Mouse (Mus musculus): Measurements from ENCODE around the gene Tns3.

The Tns3 gene

DNA sequence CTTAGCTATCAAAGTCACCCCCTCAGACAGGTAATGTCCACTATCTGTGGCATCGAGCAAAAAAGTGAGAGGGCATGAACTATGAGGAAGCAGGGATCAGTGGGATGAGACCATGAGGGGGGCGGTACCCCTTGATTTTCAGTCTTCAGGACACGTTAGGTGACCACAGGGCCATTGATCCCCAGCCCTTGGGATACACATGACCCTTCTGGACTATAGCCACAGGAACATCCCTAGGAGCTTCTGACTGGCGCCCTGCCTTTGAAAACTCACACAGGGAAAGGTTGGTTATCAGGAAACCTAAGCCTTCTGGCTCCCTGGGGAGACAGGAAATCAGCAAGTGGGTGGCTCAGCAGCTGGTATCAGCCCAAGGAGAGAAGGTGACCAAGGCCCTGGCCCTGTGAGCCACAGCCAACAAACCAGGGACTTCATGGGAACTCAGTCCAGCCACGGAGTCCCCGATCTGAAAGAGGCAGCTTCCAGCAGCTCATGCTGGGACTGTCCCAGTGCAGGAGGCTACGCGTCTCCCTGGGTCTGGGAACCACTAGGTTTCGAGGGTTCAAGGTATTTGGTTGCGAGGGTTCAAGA lies 12.8 kb downstream of the Tns3 start:
- DNase-seq (ENCODE audit: low read depth, low spot score) = no peak

DNA sequence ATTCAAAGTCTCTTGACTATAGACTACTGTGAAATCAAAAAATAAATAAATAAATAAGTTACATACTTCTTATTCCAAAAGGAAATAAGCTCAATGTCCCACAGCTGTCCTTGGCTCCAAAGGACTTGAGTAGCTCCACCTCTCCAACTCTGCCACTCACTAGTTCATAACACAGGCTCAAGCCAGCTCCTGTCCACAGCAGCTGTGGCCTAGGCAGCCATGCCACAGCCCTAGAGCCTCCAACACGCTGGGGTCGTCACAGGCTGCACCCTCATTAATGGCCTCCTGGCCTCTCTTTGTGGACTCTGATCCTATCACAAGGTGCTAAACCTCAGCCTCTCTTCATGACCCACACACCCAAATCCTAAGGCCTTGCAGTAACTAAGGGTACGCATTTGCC lies 18.7 kb downstream of the Tns3 start:
- DNase-seq (ENCODE audit: low read depth, low spot score) = no peak

DNA sequence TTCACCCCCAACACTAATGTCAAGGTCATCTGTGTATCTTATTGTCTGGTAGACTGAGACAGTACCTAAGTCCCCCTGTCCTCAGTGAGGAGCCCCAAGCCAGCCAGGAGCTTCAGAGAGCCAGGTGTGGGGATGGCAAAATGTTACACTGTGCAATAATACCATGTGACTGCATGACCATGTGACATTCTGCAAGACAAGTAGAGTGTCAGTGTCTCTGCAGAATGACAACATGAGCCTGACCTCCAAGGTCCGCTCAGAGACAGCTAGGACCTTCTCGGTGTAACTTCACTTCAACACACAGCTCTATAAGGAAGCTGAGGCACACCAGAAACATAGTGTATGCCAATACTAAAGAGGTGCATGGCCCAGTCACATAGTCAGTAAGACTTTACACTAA lies 20.1 kb downstream of the Tns3 start:
- DNase-seq (ENCODE audit: low read depth, low spot score) = no peak

DNA sequence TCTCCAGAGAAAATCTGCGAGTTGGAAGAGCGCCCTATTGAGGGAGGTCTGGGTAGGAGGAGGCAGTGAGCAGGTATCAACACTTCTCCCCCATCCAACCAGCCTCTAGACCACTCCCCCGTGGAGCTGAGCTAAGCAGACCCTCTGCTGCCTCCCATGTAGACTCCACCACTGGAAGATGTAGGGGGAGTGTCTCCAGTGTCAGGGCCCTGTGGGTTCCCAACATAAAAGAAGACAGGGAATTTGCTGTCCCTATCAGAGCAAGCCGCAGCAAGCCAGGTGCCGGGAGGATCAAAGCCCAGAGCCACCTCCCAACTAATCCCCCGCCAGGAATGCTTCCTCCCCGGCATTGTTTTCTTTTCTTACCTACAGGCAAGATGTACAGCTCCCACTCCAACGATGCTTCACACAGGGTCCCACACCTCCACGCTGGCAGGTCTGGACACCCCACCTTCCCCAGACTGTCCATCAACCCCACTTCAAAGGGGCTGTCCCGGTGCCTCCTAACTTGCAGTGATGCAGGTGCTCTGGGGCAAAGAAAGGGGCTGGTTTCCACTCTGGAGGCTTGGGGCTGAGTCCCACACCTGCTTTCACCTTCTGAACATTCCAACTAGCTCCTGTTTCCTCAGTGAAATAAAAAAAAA lies 22.6 kb downstream of the Tns3 start:
- no peak for DNase-seq (ENCODE audit: low read depth, low spot score)

DNA sequence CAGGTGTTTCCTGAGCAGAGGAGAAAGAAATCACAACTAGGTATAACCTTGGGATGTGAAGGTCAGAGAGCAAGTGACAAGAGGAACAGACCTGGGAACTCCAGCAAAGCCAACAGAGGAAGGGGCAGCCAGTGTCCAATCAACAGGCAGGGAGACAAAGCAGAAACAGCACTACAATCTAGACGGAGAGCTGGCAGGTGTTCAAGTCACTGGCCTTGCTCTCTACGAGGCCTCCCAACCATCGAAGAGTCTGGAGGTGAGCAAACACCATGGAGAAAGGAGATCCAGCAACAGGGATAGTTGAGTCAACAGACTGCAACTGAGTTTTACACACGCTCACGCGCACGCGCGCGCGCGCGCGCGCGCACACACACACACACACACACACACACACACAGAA lies 24.6 kb downstream of the Tns3 start:
- DNase-seq (ENCODE audit: low read depth, low spot score) = no peak

DNA sequence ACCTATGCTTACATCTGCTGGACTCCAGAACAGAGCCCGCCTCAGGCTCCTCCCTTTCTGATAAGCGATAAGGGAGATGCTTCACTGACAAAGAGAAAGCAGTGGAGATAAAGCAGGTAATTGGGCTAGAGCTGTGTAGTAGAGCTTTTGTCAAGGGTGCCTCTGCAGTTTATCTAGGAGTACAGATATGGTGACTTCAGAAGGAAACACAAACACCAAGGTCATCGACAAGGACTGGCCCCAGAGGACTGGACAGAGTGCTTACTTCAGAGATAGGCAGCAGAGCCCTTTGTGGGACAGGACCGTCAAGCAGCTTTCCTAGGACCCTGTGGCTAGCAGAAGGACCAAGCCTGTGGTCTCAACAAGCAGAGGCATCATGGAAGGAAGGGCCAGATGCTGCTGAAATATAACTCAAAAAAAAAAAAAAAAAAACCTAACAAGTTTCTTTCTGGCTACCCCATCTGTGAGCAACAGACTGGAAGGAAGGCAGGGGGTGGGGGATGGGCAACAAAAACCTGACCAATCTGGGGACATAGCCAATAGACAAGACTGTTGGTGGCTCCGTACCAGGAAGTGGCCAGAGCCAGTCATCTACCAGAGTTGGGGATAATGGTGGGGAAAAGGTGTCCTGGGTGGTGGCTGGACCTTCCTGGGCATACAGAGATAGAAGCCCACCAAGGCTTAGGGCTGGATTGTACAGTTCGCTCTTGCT lies 25.2 kb downstream of the Tns3 start:
- no peak for DNase-seq (ENCODE audit: low read depth, low spot score)

DNA sequence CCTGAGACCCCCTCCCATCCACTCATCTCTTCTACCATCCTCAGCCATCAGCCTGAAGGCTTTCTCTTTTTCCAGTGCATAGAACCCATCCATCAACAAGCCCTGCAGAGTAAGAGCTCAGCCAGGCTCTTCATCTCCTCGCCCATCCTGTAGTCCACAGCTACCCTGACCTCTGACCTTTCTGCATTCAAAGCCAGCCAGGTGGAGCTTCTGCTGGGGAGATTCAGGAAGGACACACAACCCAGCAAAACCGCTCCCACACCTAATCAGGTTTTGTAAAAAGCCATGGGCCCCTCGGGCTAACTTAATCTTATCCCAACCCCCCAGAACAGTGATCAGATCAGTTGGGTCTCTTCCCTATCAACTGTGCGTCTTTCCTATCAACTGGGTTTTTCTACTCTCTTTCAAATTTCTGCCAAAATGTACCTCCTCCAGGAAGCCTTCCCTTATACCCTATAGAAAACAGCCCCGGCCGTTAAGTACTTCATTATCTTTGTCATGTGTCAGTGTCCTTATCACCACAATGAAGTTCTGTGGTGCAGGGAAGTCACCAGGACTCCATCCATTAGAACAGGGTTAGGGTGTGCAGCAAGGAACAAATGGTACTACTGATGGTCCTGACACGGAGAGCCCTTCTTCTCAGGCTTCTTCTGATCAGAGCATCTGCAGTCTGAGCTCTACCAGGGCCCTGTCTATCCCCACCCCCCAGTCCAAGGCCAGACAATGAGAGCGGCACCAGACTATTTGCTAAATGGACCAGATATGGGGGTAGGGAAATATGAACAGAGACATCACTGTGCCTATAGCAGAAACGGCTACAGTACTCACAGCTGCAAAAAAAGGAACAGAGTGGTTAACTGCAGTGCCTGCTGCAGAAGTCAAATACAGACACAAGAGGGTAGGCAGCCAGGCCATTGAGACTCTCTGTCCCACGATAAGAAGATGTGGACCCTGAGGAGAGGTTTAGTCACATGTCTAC lies 26.6 kb downstream of the Tns3 start:
- no peak for DNase-seq (ENCODE audit: low read depth, low spot score)

DNA sequence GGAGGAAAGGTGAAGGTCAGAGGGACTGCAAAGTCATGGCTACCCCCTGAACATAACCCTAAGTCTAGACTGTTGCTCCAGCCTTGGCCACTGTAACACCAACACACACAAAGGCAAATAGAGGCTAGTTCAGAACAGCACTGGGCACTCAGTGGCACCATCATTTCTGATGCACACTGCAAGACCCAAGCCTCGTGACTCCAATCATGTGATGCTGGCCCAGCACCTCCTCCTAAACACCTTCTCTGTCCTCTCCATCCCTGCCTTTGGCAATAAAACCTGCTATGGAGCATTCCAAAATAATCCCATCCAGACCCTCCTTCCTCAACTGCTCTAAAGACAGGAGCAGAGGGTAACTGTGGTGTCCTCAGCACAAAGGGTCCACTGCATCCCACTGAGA lies 27.7 kb downstream of the Tns3 start:
- DNase-seq (ENCODE audit: low read depth, low spot score) = no peak

DNA sequence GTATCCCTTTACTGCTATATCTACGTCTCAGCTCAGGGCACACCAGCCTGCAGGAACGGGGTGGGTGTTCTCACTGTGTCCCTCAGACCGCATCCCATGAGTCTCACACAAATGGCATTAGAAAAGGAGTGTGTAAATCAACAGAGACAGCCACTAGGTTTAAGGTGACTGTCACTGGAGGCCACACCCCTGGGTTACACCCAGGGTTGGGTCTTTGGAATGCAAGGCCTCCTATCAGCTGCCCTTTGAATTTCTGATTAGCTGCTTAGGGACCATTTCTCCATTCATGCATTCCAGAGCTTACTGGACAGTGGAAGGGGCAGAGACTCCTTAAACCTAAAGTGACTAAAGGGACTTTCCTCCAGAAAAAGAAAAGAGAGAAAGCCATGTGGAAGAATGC lies 28.6 kb downstream of the Tns3 start:
- DNase-seq (ENCODE audit: low read depth, low spot score) = no peak

DNA sequence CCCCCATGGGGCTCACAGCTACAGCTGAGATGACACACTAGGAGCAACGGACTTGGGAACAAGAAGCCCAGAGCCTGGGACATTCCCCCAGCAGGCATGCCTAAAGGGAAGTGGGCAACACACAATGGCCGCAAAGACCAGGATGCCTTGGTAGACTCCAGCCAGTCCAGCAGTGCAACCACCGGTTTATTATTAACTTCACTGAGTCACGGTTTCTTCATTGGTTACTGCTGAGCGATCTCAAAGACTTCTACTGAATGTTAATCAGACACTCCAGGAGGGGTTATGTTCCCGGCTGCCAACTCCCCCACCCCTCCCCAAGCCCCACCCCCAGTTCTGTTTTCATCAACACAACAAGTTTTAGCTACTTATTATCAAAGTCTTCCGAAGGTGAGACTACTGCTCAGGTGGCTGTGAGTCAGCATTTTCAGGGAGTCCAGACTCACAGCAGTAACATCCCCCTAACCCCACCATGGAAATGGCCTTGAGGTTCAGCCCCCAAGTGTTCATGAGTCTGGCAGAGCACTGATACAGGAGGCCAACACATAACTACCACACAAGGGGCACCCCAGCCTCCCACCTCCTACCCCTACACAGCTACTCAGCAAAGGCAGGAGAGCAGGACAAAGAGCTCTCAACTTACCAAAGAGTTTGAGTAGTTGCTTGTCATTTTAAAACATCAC lies 29.5 kb downstream of the Tns3 start:
- no peak for DNase-seq (ENCODE audit: low read depth, low spot score)

DNA sequence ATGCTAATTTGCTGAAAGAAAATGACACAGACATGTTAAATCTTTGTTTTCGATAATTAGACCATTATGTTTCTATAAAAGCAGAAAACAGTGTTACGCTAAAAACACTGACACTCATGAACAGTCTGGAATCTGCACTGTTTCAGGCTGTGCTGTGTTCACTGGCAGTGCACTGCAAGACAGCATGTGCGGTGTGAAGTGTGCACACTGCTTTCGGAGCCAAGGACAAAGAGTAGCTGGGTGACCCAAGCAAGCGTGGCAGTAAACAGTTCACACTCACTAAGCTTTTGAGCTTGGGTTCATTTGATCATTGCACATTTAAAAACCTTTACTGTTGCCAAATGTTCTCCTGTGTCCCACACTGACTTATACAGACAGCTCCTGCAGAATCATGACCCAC lies 32.2 kb downstream of the Tns3 start:
- no peak for DNase-seq (ENCODE audit: low read depth, low spot score)

DNA sequence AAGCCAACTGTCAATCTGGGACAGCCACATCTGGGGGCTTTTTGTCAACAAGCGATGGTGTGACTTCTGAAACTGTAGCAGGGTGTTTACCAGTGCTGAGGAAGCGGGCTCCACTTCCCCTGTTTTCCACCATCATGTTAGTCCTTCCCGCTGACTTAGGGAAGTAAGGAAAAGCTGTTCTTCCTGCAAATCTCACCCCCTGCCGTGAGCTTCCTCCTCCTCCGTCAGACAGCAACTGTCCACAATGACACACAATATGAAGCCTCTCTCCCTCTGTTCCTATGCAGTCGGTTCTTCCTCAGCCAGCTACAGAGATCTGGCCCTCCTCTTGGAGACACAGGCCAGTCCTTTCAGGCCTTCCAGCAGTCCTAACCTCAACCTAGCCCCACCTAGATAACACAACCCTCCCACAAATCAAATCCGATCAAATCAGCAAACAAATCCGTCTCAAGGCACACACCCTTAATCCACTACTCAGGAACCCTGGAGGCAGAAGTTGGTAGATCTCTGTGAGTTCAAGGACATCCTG lies 34.4 kb downstream of the Tns3 start:
- DNase-seq (ENCODE audit: low read depth, low spot score) = no peak

DNA sequence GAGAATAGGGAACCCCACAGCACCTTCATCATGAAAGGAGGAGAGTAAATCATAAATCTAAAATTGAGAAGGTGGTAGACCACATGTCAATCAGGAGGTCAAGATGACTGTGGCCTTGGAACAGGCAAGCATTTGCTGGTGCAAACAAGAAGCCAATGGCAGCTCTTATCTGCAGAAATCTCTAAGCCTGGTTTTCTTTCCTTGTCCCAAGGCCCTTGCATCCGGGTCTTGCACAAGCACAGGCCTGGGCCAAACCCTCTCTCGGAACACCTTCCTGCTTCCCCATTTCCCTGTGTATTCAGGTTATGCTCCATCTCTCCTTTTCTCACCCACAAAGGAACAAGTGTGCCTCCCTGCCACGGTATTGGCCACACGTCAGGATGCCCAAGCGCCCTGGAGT lies 35.0 kb downstream of the Tns3 start:
- no peak for DNase-seq (ENCODE audit: low read depth, low spot score)

DNA sequence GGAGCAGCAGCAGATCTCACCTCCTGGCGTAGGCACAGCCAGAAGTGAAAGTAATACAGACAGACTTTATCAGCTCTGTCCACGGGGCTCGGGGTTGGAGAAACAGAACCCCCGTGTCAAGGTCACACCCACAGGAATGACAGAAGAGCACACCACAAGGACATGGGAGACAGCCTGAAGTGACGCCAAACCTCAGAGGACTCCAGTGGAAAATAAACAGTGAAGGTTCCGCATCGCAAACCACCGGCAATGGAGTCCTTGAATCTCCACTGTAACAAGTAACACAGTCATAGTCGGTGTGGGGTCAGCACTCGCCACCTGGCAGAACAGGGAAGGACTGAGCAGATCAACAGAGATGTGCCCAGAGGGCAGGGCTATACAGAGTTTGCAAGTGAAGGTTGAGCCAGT lies 35.5 kb downstream of the Tns3 start:
- no peak for DNase-seq (ENCODE audit: low read depth, low spot score)

DNA sequence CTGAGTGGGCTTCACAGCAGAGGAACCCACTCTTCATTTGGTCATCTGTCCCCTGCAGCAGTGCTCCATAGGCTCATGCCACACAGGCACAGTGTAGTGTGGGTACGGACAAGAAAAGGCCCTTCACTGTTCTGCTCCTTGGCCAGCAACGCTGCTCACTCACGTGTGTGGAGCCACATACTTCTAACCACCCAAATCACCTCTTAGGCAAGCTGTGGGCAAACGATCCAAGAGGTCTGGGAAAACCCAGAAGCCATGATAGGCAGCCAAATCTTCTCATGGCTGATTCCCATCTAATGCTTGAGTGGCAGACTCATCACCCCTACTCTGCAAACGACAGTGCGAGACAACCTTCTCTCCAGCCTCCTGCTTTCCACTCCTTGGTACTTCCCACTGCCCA lies 37.2 kb downstream of the Tns3 start:
- no peak for DNase-seq (ENCODE audit: low read depth, low spot score)

DNA sequence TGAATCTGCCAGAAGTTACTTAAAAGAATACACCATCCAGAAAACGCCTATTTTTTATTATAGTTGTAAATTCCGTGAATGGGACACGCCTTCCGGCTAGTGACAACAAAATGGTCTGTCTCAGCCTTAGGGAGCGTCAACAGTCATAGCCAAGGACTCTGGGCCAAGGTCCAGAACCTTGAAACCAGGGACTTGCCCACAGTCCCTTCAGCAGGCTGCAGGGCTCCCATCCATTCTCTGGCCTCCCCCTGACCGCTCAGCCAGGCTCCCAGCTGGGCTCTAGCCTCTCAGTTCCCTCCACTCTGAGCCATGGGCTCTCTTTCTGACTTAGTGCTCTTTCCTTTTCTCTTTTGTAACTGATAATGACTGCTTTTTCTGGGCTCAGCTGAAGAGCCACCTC lies 37.6 kb downstream of the Tns3 start:
- DNase-seq (ENCODE audit: low read depth, low spot score) = no peak

DNA sequence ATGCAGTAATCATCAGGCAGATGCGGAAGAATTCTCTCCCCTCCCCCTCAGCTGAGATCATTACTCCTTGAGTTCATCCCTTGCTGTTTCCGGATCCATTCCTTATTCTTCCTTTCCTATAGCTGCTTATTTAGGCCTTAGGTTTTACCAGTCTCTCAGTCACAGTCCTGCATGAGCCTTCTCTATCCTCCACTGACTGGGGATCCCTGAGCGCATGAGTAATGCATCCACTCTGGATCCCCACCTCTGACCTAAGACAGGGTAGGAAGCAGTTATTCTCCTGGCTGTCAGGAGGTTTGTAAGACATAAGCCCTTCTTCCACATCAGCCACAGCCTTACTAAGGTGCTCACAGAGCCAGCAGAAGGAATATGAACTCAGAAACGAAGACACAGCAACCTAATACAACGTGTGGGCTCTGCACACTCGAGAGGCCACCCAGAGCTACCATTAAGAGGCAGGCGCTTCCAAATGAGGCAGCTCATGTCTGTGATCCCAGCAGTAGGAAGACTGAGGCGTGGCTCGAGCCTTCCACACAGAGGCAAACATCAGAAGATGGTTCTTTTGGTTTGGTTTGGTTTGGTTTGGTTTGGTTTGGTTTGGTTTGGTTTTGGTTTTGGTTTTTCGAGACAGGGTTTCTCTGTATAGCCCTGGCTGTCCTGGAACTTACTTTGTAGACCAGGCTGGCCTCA lies 38.3 kb downstream of the Tns3 start:
- DNase-seq (ENCODE audit: low read depth, low spot score) = no peak

DNA sequence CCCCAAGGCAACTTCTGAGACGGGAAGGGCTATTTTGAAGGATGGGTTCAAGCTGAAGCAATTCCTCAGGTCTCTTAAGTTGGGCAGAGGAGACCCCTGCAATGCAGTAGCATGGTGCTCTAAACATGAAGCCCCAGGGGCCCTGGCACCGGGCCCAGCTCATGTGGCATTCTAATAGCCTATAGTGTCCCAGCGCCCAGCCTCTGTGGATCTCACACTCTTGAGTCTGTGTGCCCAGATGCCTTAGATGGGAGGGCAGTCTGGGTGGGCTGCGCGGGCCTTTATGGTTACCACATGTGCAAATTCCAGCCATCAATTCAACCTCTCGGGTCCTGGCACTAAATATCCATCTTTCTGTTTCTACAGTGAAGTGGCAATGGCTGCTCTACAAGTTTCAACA lies 38.9 kb downstream of the Tns3 start:
- no peak for DNase-seq (ENCODE audit: low read depth, low spot score)

DNA sequence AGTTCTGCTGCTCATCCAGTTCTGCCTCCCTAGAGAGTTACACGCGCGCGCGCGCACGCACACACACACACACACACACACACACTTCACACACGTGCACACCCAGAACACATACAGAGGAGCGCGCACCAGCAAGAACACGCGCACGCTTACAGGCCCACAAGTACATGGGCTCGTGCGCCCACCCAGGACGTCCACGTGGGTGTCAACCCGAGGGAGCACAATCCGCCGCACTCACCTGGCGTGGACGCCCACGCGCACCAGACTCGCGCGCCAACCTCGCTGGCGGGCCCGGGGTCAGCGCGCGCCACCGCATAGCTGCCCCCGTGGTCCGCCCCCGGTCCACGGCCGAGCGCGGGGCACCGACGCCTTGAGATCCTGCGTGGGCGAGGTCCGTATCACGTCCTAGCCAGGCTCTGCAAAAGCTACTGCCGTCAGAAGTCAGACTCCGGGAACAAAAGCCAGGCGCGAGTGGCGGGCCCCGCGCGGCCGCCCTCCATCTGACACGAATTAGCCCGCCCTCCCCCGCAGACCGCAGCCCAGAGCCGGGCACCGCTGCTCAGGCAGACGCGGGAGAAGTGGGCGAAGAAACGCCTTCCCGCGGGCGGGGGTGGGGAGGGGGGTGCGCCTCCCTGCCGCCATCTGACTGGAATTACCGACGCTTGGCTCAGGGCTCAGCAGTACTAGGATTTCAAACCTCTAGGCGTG lies 40.0 kb downstream of the Tns3 start:
- no peak for DNase-seq (ENCODE audit: low read depth, low spot score)

DNA sequence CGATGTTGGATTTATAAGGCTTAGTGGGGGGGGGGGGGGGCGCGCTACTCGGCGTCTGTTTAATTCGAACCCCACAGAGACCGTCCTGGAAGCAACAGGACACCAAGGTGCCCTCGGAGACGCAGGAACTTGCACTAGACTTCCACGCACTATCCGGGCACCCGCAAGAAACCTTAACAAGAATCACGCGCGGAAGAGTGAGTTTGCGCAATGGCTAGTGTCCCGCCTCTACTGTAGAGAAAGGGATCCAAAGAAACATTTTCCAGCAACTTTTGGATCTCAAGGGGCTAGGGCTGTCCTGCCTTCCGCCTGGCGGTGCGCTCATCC lies 40.5 kb downstream of the Tns3 start:
- no peak for DNase-seq (ENCODE audit: low read depth, low spot score)

All from c-Kit-negative CD71-positive TER-119-positive erythroid progenitor cells, embryonic 14.5 days (primary cell).